Mouse (Mus musculus): ENCODE results near the gene Slc35g3.

GRCm38 (mm10) chr11:69778985-69779384 is 17.2 kb upstream of the Slc35g3 start:
- TF ChIP-seq POLR2A (IDR thresholded peaks at IDR 0.05; ENCODE audit: low read depth, low read length), result no peak
- TF ChIP-seq CTCF (IDR thresholded peaks at IDR 0.05; ENCODE audit: extremely low read depth, insufficient read length, insufficient replicate concordance, low read depth, low read length), result no peak
